Mouse (Mus musculus) splenic B cell, adult 2 months (primary cell): Measurements from ENCODE around the gene Anapc2.
A peak's percentile ranks its signal among the peaks of the same experiment; 100 is the strongest.

Experiments used
- DNase-seq: peaks from one replicate; pipeline ENCODE4 v3.0.0-alpha.2; 2011; ENCODE audit warnings: low read depth, low spot score
- H3K27me3 ChIP-seq: 2 replicates; pipeline ENCODE4 v1.6.1; 2012; ENCODE audit warnings: mild to moderate bottlenecking, low read length, moderate library complexity, mixed read lengths; ENCODE audit not compliant: control insufficient read depth, poor library complexity, insufficient read depth, severe bottlenecking
- H3K36me3 ChIP-seq: 2 replicates; pipeline ENCODE4 v1.6.1; 2012; ENCODE audit warnings: mild to moderate bottlenecking, low read length, moderate library complexity, mixed read lengths; ENCODE audit not compliant: control insufficient read depth, poor library complexity, insufficient read depth, severe bottlenecking

Gene Anapc2

DNA sequence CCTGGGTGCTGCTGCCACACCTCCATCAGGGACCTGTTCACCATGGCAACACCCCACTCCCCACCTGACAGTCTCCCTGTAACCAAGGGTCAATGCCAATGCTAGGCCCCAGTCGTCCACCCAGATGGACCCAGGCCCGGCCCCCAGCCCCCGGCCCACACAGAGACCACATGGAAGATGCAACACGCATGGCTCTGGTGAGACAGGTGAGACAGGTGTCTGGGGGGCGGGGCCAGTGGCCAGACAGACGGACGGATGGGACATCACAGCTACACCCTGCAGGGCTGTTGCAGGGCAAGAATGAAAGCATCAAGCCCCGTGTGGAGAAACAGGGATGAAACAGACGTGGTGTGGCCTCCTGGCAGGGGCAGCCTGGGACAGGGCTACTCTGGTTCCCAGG is 21.4 kb downstream of the Anapc2 start:
- DNase-seq: no peak
- Histone ChIP-seq H3K27me3 (no peaks in the 10 kb centered on the region), H3K36me3 (no peaks in the 10 kb centered on the region)

GRCm38 (mm10) chr2:25297093-25297492 is 24.8 kb downstream of the Anapc2 start:
- Histone ChIP-seq H3K27me3 (no peaks in the 10 kb centered on the region), H3K36me3 (no peaks in the 10 kb centered on the region)
- DNase-seq: no peak

DNA sequence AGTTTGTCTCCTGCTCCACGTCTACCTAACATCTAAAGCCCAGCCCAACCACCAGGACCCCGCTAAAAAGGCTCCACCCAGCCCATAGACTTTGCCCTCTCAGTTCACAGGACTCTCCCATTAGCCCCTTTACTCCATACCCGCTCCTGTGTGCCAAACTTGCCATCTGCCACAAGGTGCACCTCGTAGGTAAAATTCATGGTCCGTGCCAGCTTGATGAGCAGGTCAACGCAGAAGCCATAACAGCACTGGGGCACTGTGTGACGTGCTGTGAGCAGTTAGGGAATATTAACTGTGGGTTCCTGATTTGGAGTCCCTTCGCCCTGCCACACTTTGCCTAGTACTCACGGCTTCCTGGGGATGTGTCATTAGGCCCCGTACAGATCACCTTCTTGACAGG is 25.8 kb downstream of the Anapc2 start:
- DNase-seq: no peak
- Histone ChIP-seq H3K27me3 (no peaks in the 10 kb centered on the region), H3K36me3 (no peaks in the 10 kb centered on the region)

- no peaks in the 10 kb centered on the region for H3K36me3 ChIP-seq
- no peak for DNase-seq
- H3K27me3 ChIP-seq: no peaks in the 10 kb centered on the region
Measured at GRCm38 (mm10) chr2:25303452-25303851, 31.2 kb downstream of the Anapc2 start.

DNA sequence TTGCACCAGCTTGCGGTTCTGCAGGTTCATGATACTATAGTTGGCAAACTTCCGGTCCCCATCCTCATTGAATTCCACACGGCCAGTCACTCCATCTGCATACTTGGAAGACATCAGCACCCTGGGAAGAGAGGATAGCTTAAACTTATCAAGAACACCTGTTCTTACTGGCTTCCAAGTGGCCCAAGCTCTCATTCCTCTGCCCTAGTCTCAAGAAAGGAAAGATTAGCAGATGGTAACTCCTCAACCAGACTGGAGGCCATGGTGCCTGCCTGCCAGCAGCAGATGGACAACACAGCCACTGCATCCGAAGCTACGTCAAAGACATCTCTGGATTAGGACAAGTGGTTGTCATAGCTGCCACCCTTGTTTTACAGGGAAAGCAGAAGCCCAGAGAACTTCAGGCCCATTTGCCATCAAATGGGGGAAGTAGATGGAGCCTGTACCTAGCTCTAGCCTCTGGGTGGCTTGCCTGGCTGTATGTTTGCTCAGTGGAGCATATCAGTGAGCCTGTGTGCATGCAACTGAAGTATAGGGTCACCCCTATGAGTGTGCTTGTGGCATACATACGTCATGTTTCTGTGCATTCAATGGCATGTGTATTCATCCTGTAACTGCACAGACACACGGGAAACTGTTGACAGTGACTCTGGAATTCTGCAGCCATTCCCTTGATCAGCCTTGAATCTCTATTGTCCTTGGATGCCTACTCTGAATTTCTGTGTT is 31.8 kb downstream of the Anapc2 start:
- Histone ChIP-seq H3K27me3 (no peaks in the 10 kb centered on the region), H3K36me3 (no peaks in the 10 kb centered on the region)
- DNase-seq: peak; percentile 33

DNA sequence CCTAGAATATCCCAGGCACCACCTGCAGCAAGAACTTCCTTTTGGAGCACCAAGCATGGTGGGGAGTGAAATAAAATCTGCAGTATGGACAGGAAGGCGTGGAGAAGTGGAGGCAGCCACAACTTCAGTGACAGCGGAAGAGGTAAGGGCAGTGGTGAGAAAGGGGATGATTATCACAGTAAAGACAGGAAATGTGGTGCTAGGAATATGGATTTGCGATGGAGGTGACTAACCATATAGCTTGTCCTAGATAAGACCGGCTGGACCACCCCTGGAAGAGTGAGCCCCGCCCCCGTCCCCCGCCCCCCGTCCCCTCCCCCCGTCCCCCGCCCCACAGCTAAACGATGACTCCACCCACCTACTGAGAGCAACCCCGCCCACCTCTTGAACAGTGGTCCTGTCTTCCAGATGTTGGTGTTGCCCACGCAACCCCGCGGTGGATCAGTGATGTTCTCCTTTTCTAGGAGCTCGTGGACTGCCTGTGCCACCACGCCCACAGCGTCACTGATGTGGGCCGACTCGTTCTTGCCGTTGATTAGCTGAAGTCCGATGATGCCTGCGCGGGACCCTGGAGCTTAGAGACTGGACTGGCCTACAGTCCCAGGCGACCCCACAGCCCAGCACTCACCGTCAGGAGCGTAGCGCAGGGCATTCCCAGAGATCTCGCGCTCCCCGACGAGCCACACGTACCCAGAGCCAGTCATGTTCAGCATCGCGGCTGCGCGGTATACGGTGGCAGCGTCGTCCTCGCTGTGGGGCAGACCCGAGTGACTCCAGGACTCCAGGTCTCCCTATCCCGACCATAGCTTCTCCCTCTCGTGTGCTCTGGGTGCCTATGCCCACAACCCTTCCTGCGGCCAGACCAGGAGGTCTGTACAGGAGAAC is 32.6 kb downstream of the Anapc2 start:
- DNase-seq: peak; percentile 60
- H3K27me3 ChIP-seq: no peaks in the 10 kb centered on the region
- H3K36me3 ChIP-seq: no peaks in the 10 kb centered on the region

DNA sequence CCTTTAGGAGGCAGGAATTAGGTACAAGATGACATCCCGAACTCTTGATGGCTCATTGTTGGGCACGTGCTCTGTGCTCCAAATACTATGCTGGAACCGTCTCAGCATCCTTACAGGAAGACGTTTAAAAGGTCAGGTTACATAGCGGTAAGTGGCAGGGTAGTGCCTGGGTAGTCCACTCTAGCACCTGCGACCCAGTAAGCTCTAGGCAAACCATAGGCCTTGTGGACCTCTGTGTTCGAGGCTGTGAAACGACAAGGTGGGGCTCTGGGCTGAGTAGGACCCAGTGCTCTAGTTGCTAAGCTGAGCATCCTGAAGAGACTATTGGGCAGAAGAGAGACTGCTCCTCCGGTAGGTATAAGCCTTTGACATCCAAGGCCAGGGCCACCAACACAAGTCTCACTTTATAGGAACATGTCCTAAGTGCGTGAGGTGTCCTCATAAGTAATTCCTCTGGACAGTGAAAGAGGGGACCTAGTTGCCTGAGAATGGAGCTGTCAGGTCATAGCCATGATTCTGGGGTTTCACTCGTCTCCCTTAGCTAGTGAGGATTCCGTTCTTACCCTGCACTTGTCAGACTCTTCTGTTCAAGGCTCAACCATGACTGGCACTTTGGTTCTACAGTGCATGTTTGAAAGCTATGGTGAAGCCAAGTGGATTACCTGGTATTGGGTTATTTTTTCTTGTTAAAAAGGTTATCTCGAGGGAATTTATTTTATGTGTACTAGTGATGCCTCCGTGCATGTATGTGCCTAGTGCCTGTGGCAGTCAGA is 33.5 kb downstream of the Anapc2 start:
- DNase-seq: no peak
- no peaks in the 10 kb centered on the region for H3K27me3 ChIP-seq

GRCm38 (mm10) chr2:25310180-25310579 is 37.9 kb downstream of the Anapc2 start:
- DNase-seq: no peak
- no peaks in the 10 kb centered on the region for H3K36me3 ChIP-seq
- H3K27me3 ChIP-seq: no peaks in the 10 kb centered on the region

More for the DNA sequence above, 33.5 kb downstream of the Anapc2 start:
- no peaks in the 10 kb centered on the region for H3K36me3 ChIP-seq

DNA sequence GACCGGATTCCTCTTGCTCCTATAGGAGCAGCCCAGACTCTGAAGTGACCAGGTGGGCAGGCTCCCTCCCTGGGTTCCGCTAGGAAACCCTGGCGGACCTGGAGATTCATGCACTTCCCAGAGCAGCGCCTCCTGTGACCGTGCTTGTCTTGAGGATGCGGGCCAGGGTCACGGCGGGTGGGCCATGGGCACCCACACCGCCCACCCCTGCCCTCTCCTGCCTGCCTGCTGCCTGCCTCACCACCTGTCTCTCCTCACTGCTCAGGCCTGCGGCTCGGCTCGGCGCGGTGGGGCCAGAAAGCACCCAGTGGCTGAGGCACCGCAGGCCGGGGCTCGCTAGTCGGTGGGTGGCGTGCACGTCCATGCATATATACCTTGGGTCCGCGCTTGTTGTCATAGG is 38.7 kb downstream of the Anapc2 start:
- Histone ChIP-seq H3K27me3 (no peaks in the 10 kb centered on the region), H3K36me3 (no peaks in the 10 kb centered on the region)
- no peak for DNase-seq

- Histone ChIP-seq H3K27me3 (no peaks in the 10 kb centered on the region), H3K36me3 (no peaks in the 10 kb centered on the region)
- no peak for DNase-seq
Measured at GRCm38 (mm10) chr2:25311491-25311891, 39.2 kb downstream of the Anapc2 start.

- H3K36me3 ChIP-seq: no peaks in the 10 kb centered on the region
- DNase-seq: peak; percentile 17
- H3K27me3 ChIP-seq: no peaks in the 10 kb centered on the region
Measured at GRCm38 (mm10) chr2:25318119-25318966, 46.1 kb downstream of the Anapc2 start.

DNA sequence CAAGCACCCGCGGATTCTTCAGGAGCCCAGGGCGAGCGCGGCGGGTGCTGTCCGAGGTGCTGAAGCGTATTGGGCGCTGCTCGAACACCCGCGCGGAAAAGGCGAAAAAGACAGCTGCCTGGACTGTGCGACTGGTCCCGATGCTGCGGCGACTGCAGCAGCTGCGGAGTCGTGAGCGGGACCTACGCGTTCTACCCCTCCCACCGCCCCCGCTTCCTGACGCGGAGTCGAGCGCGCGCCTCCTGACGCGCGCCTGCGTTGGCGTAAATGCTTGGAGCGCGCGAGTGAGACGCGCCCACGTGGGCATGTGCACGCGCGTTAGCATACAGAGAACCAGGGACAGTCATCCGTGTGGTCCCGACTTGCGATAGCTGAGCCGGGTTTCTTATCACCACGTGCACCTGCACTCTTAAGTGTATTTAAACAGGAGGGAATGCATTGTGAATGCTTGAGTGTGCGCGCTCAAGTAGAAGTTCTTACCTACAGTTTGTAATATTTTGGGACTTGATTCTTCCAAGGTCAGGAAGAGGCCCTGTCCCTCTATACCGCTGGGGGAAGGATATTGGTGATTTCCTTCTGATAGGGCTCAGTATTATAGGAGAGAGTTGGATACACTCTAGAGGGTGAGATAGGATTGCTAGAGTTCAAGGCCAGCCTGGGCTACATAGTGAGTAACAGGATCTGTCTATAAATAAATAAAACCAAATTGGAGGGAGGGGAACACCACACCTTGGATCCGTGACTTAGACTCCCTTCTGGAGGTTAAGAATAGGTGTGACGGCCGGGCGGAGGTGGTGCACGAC is 46.9 kb downstream of the Anapc2 start, which contains the start of gene Grin1:
Grin1 (minus strand) TSS at position 217 of the 803 bp plus-strand sequence.
- DNase-seq: peak; percentile 69
- no peaks in the 10 kb centered on the region for H3K27me3 ChIP-seq
- H3K36me3 ChIP-seq: no peaks in the 10 kb centered on the region

DNA sequence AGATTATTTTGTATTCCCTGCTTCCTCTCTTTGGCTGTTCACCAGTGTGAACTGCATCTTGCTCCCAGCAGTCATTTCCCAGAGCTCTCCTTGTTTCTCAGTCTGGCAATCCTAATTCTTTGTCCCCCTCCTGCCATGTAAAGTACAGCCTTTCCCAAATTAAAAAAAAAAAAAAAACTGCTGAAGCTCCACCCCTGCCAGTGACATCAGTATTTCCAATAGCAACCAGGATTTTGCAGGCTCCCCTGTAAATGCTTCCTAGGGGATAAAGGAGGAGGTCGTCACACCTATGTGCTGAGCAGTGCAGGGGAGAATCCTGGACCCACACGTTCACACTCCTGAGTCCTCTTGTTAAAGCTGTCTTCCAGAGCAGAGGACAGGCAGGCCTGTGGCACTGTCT is 47.8 kb downstream of the Anapc2 start:
- Histone ChIP-seq H3K36me3 (no peaks in the 10 kb centered on the region), H3K27me3 (no peaks in the 10 kb centered on the region)
- no peak for DNase-seq
